Mouse (Mus musculus): ENCODE measurements at regions not wholly inside any gene's neighbourhood (a gene's known extent, or its start where the extent isn't known, plus 50 kb on each side); places are given as distances from the start of the nearest gene placed in this dataset.

DNA sequence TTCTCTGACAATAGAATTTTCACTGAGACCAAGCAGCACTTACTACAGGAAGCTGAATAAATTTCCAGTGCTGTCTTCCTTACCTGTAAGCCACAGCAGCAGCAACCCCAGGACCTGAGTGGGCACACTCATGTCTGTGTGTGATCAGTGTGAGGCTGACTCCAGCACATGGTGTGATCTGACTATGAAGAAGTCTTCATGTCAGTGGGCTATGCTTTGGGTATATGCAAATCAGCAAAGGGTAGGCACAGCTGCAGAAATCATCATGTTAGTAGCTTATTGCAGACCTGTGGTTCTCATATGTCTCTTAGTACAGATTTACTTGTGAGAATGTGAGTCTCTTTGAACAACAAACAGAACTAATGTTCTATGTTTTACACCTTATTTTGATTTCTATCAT is 1027.2 kb downstream of the Rpia start:
- TF ChIP-seq MAFK (IDR thresholded peaks at IDR 0.05; ENCODE audit: insufficient read depth, low read depth, low read length) (no peak), ZC3H11A (IDR thresholded peaks at IDR 0.05; ENCODE audit: borderline replicate concordance, low read depth, low read length) (no peak), ZNF384 (IDR thresholded peaks at IDR 0.05; ENCODE audit: low read depth, low read length) (no peak), HCFC1 (IDR thresholded peaks at IDR 0.05; ENCODE audit: borderline replicate concordance, insufficient read depth, low read length) (no peak), CHD2 (IDR thresholded peaks at IDR 0.05; ENCODE audit: low read depth, low read length) (no peak)
